20 mouse cellular contexts compared by ENCODE assay signal in the genomic region with DNA sequence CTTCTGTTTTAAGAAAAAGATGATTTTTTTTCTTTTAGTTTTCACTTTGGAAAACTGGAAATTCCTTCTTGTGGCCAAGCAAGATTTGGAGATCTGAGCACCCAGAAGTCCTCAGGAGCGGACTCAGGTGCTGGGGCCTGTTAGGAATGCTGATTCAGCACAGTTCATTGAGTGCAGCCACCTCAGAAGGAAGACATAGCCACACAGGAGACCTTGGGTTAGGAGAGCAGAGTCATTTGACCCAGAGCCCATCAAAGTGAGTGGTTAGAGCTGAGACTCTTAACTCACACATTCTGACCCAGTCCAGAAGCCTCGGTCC.
A peak's percentile ranks its signal among the peaks of the same experiment; 100 is the strongest.
DNase-seq lines count a peak whose midpoint lies in the region; ATAC-seq and TF ChIP-seq lines count a peak whose summit lies in the region.
"Had no signal": no experiment of that assay in that cellular context is flagged by ENCODE, and none has a peak within 500 bp of the region (broad histone marks: within the 10 kb centered on the region; RNA-seq: fewer than 3 reads in every experiment).

No protein-coding gene starts in this region.

- H3K4me1 ChIP-seq in forebrain, embryonic 11.5 days (replicated peaks; ENCODE audit: control insufficient read depth, insufficient read depth, low read length) = no peaks in the 10 kb centered on the region
- peaks cover 8% of the 10 kb centered on the region for H3K4me1 ChIP-seq in forebrain, embryonic 16.5 days (replicated peaks; ENCODE audit: control insufficient read depth, insufficient read depth, low read length)
- H3K4me1 ChIP-seq in CH12.LX (ENCODE audit: control insufficient read depth in 1 of 2, insufficient read depth in 2 of 2) = peaks cover 14 to 34% of the 10 kb centered on the region in 2 experiments

- H3K79me2 ChIP-seq in CH12.LX (replicated peaks; ENCODE audit: control insufficient read depth, extremely low read depth, insufficient read depth, poor library complexity, severe bottlenecking) = no peaks in the 10 kb centered on the region

- no peak for ATAC-seq in forebrain, embryonic 11.5 days (replicated peaks; ENCODE audit: low FRiP score)
- no peak for ATAC-seq in forebrain, embryonic 16.5 days
- ATAC-seq: activated CD4-positive, CD25-positive, alpha-beta regulatory T cell, adult 4 months; forebrain, embryonic 13.5 days; forebrain, postnatal 0 days had no signal

- TF ChIP-seq EP300 in CH12.LX (IDR thresholded peaks at IDR 0.05; ENCODE audit: low read length) = no peak

- no peaks in the 10 kb centered on the region for H3K36me3 ChIP-seq in forebrain, embryonic 11.5 days (ENCODE audit: control insufficient read depth, insufficient read depth, low read length)
- H3K36me3 ChIP-seq in forebrain, embryonic 16.5 days (ENCODE audit: control insufficient read depth, insufficient read depth) = peaks cover 5% of the 10 kb centered on the region; the same call in 1 of the 2 replicates
- peaks cover 26 to 68% of the 10 kb centered on the region in 2 experiments for H3K36me3 ChIP-seq in CH12.LX (replicated peaks in 1 of 2; ENCODE audit: control insufficient read depth in 1 of 2, insufficient read depth in 1 of 2, low read length in 1 of 2)

- no peak for TF ChIP-seq CTCF in left cerebral cortex, adult 2 months (IDR thresholded peaks at IDR 0.05)
- TF ChIP-seq CTCF in CH12.LX (conservative IDR thresholded peaks at IDR 0.05 in 1 of 2, IDR thresholded peaks at IDR 0.05 in 1 of 2; ENCODE audit: low read depth in 2 of 2, low read length in 2 of 2) = no peak

- TF ChIP-seq RAD21 in CH12.LX (IDR thresholded peaks at IDR 0.05; ENCODE audit: low read depth, low read length) = no peak

- 93% methylated on average over 2 of the region's 2 CpGs for WGBS in forebrain, embryonic 11.5 days
- WGBS in forebrain, embryonic 16.5 days = 97% methylated on average over 2 of the region's 2 CpGs

- TF ChIP-seq POLR2A in CH12.LX (IDR thresholded peaks at IDR 0.05; ENCODE audit: low read depth, low read length) = no peak

- no peak overlapping the region for H3K27ac ChIP-seq in forebrain, embryonic 11.5 days (ENCODE audit: low read depth, low read length)
- no peak overlapping the region for H3K27ac ChIP-seq in forebrain, embryonic 16.5 days (ENCODE audit: low read length)
- H3K27ac ChIP-seq in left cerebral cortex, adult 2 months = no peak overlapping the region
- H3K27ac ChIP-seq in CH12.LX (ENCODE audit: insufficient read depth, low read depth) = no peak overlapping the region
- H3K27ac ChIP-seq: forebrain, embryonic 13.5 days; gastrocnemius, adult 2 months; hindbrain, embryonic 12.5 days; hindbrain, embryonic 15.5 days had no signal

- intact Hi-C loops in left cerebral cortex, adult 2 months (cut with DNase I) = no loop called here
- intact Hi-C loops in left cerebral cortex, postnatal 14 days (cut with DNase I) = no loop called here

- H3K4me2 ChIP-seq in forebrain, embryonic 11.5 days (ENCODE audit: low read depth, low read length, severe bottlenecking) = no peak overlapping the region
- no peak overlapping the region for H3K4me2 ChIP-seq in forebrain, embryonic 16.5 days (ENCODE audit: low read length)
- no peak overlapping the region for H3K4me2 ChIP-seq in CH12.LX (ENCODE audit: insufficient read depth, low read depth, poor library complexity, severe bottlenecking)
- H3K4me2 ChIP-seq: forebrain, embryonic 13.5 days; heart, embryonic 11.5 days; hindbrain, embryonic 12.5 days; hindbrain, embryonic 15.5 days had no signal

- dilution Hi-C loops in CH12.LX (cut with MboI; ENCODE audit: extremely low pct_ligation_motif_present, extremely low pct_unique_long_range_greater_than_20kb, low sequenced_read_pairs) = no loop called here

- no peak overlapping the region for H3K4me3 ChIP-seq in forebrain, embryonic 11.5 days (ENCODE audit: low read depth, low read length)
- no peak overlapping the region for H3K4me3 ChIP-seq in forebrain, embryonic 16.5 days (replicated peaks; ENCODE audit: low read length)
- no peak overlapping the region for H3K4me3 ChIP-seq in left cerebral cortex, adult 2 months
- H3K4me3 ChIP-seq in CH12.LX (replicated peaks in 1 of 3; ENCODE audit: low read depth in 2 of 3, low read length in 2 of 3, poor library complexity in 1 of 3) = no peak overlapping the region
- H3K4me3 ChIP-seq: forebrain, embryonic 13.5 days; gastrocnemius, adult 2 months; hindbrain, embryonic 12.5 days; hindbrain, embryonic 15.5 days had no signal

- in situ Hi-C loops in CH12.LX (cut with MboI; ENCODE audit: low pct_ligation_motif_present, low pct_unique_long_range_greater_than_20kb, low sequenced_read_pairs) = no loop called here

- no peaks in the 10 kb centered on the region for H3K9me3 ChIP-seq in forebrain, embryonic 11.5 days (ENCODE audit: control insufficient read depth, low read length)
- no peaks in the 10 kb centered on the region for H3K9me3 ChIP-seq in forebrain, embryonic 16.5 days (ENCODE audit: control insufficient read depth, low read length)
- H3K9me3 ChIP-seq in CH12.LX (replicated peaks; ENCODE audit: low read length) = no peaks in the 10 kb centered on the region
- H3K9me3 ChIP-seq: forebrain, embryonic 13.5 days; hindbrain, embryonic 12.5 days; hindbrain, embryonic 15.5 days had no signal

- DNase-seq in forebrain, embryonic 11.5 days (ENCODE audit: low spot score) = peak; percentile 19
- DNase-seq in left cerebral cortex, adult 2 months (ENCODE audit: extremely low spot score in 1 of 2, low spot score in 2 of 2) = peak; percentile 1 to 5
- DNase-seq in left cerebral cortex, postnatal 14 days (ENCODE audit: low spot score in 2 of 2) = no peak
- DNase-seq in right cerebral cortex, postnatal 10 days (ENCODE audit: low spot score in 2 of 2) = peak; percentile 11 to 15
- no peak for DNase-seq in right cerebral cortex, adult 2 months (ENCODE audit: low spot score in 2 of 2)
- DNase-seq in CH12.LX (ENCODE audit: extremely low read depth) = no peak
- DNase-seq in kidney, postnatal 10 days = no peak
- DNase-seq: adrenal gland, adult 8-10 months; adrenal gland, postnatal 25 days; cerebellum, adult 11-12 months; cerebellum, adult 8-10 months; forebrain, postnatal 0 days; gastrocnemius, adult 2 months; gastrocnemius, postnatal 14 days had no signal

- H3K27me3 ChIP-seq in forebrain, embryonic 11.5 days (ENCODE audit: control insufficient read depth, insufficient read depth, low read length) = no peaks in the 10 kb centered on the region
- H3K27me3 ChIP-seq in forebrain, embryonic 16.5 days (replicated peaks; ENCODE audit: control insufficient read depth, insufficient read depth, low read length) = no peaks in the 10 kb centered on the region
- H3K27me3 ChIP-seq in CH12.LX (replicated peaks) = no peaks in the 10 kb centered on the region
- H3K27me3 ChIP-seq: forebrain, embryonic 13.5 days; hindbrain, embryonic 12.5 days; hindbrain, embryonic 15.5 days had no signal

- no peak overlapping the region for H3K9ac ChIP-seq in forebrain, embryonic 11.5 days (ENCODE audit: low read length)
- H3K9ac ChIP-seq in forebrain, embryonic 16.5 days (replicated peaks; ENCODE audit: low read depth, low read length) = no peak overlapping the region
- H3K9ac ChIP-seq in CH12.LX (ENCODE audit: insufficient read depth, low read depth) = no peak overlapping the region
- H3K9ac ChIP-seq: forebrain, embryonic 13.5 days; forebrain, postnatal 0 days; hindbrain, embryonic 12.5 days; hindbrain, embryonic 15.5 days had no signal

TF ChIP-seq in CH12.LX, 34 proteins besides CTCF, POLR2A, EP300 and RAD21:
- TF ChIP-seq MAFK (IDR thresholded peaks at IDR 0.05; ENCODE audit: insufficient replicate concordance, low read length) (peak; percentile 73; the same call in 1 of the 2 replicates), E2F4 (IDR thresholded peaks at IDR 0.05; ENCODE audit: insufficient replicate concordance, low read depth, low read length) (no peak)

Comparison
In these comparisons a context has a peak if more than half of its experiments do, and no peak if none do; other contexts are left out.
1. DNase-seq: peak in forebrain, embryonic 11.5 days (single experiment), left cerebral cortex, adult 2 months (2 of 2) and right cerebral cortex, postnatal 10 days (2 of 2); none in left cerebral cortex, postnatal 14 days (0 of 2), right cerebral cortex, adult 2 months (0 of 2), CH12.LX (single experiment) and kidney, postnatal 10 days (single experiment).